Mouse (Mus musculus) neural tube, embryonic 15.5 days (tissue): ENCODE data around the gene Emid1. TPM values are rescaled to one million over a fixed set of nuclear protein-coding genes. Genes with fewer than 3 reads are reported as not detected.

ENCODE experiments used
- ATAC-seq: fragments of 200-750 bp; cut with Nextera tagmentation; 2 replicates; pipeline ENCODE4 v1.8.0; 2017; ENCODE audit warnings: mild to moderate bottlenecking, moderate TSS enrichment, moderate library complexity; ENCODE audit not compliant: low FRiP score
- H3K27ac ChIP-seq: fragments of 300-500 bp; sonication (generic); replicated peaks from 2 replicates; pipeline ENCODE4 v1.5.1; 2015; ENCODE audit warnings: mild to moderate bottlenecking, inconsistent platforms
- H3K27me3 ChIP-seq: fragments of 300-500 bp; sonication (generic); replicated peaks from 2 replicates; pipeline ENCODE4 v1.6.1; 2015; ENCODE audit warnings: inconsistent platforms
- H3K36me3 ChIP-seq: fragments of 300-500 bp; sonication (generic); 2 replicates; pipeline ENCODE4 v1.6.1; 2015; ENCODE audit warnings: inconsistent platforms
- H3K4me1 ChIP-seq: fragments of 300-500 bp; sonication (generic); 2 replicates; pipeline ENCODE4 v1.6.1; 2015; ENCODE audit warnings: inconsistent platforms
- H3K4me2 ChIP-seq: fragments of 300-500 bp; sonication (generic); 2 replicates; pipeline ENCODE4 v1.6.1; 2015; ENCODE audit warnings: inconsistent platforms, mild to moderate bottlenecking, moderate library complexity
- H3K4me3 ChIP-seq: fragments of 300-500 bp; sonication (generic); replicated peaks from 2 replicates; pipeline ENCODE4 v1.5.1; 2015; ENCODE audit warnings: mild to moderate bottlenecking, inconsistent platforms
- H3K9ac ChIP-seq: fragments of 300-500 bp; sonication (generic); replicated peaks from 2 replicates; pipeline ENCODE4 v1.6.1; 2015; ENCODE audit warnings: mild to moderate bottlenecking, inconsistent platforms
- H3K9me3 ChIP-seq: fragments of 300-500 bp; sonication (generic); replicated peaks from 2 replicates; pipeline ENCODE4 v1.6.1; 2016; ENCODE audit warnings: inconsistent platforms
- WGBS: fragments of 180-500 bp; shearing (Covaris S2); methylation state at CpG from one replicate; pipeline ENCODE4 v1.1.7; 2015; ENCODE audit warnings: mixed read lengths; 5-methylcytosine and 5-hydroxymethylcytosine counted together
- polyA plus RNA-seq: library from polyadenylated mRNA; unstranded; fragments of >200 nt; fragmentation: Nextera tagmentation; extraction: Ambion mirVana; gene quantifications from 2 replicates; pipeline ENCODE4 v1.2.1, GENCODE M21; 2015

Emid1 gene
- 20.1 and 30.6 TPM in 2 replicates for polyA plus RNA-seq

- peak; percentile 21; the same call in 1 of the 2 replicates for ATAC-seq
- under 1% methylated on average over 39 of the region's 53 CpGs for WGBS
- Histone ChIP-seq H3K9me3 (no peaks in the 10 kb centered on the region), H3K9ac (peak within 1 kb of the TSS; percentile 56), H3K27ac (no peak within 1 kb of the TSS), H3K4me3 (peak within 1 kb of the TSS; percentile 49), H3K4me2 (peak within 1 kb of the TSS; percentile 88), H3K27me3 (peaks cover 9% of the 10 kb centered on the region; the same call in 1 of the 2 replicates), H3K36me3 (no peaks in the 10 kb centered on the region), H3K4me1 (peaks cover 47% of the 10 kb centered on the region)
These were observed at the start of gene Emid1 for GRCm38 (mm10) chr11:5151680-5152337. Gene Emid1 (minus strand): TSS chr11:5152257.

GRCm38 (mm10) chr11:5199879-5200278 lies 47.8 kb upstream of the Emid1 start:
- Histone ChIP-seq H3K4me2 (no peak overlapping the region), H3K36me3 (0 out of 2 replicates have a peak, but pooled peaks cover 3% of the 10 kb centered on the region), H3K9ac (no peak overlapping the region), H3K4me1 (no peaks in the 10 kb centered on the region), H3K4me3 (no peak overlapping the region), H3K9me3 (no peaks in the 10 kb centered on the region), H3K27ac (no peak overlapping the region), H3K27me3 (no peaks in the 10 kb centered on the region)
- WGBS, result 92% methylated on average over 2 of the region's 2 CpGs
- ATAC-seq, result no peak

- 88% methylated on average over 5 of the region's 5 CpGs for WGBS
- Histone ChIP-seq H3K9me3 (no peaks in the 10 kb centered on the region), H3K27me3 (no peaks in the 10 kb centered on the region), H3K4me1 (no peaks in the 10 kb centered on the region; the same call in 1 of the 2 replicates), H3K4me3 (no peak overlapping the region), H3K36me3 (0 out of 2 replicates have a peak, but pooled peaks cover 3% of the 10 kb centered on the region), H3K27ac (no peak overlapping the region), H3K9ac (no peak overlapping the region), H3K4me2 (no peak overlapping the region)
- no peak for ATAC-seq
These were observed 45.0 kb upstream of the Emid1 start for GRCm38 (mm10) chr11:5197068-5197467.

GRCm38 (mm10) chr11:5196583-5196982 lies 44.5 kb upstream of the Emid1 start:
- 62% methylated on average over 7 of the region's 7 CpGs for WGBS
- no peak overlapping the region for H3K27ac ChIP-seq
- H3K36me3 ChIP-seq, result 0 out of 2 replicates have a peak, but pooled peaks cover 3% of the 10 kb centered on the region
- no peak overlapping the region for H3K4me2 ChIP-seq
- no peak overlapping the region for H3K4me3 ChIP-seq
- H3K9ac ChIP-seq, result no peak overlapping the region
- ATAC-seq, result no peak
- H3K4me1 ChIP-seq, result no peaks in the 10 kb centered on the region; the same call in 1 of the 2 replicates
- H3K9me3 ChIP-seq, result no peaks in the 10 kb centered on the region
- no peaks in the 10 kb centered on the region for H3K27me3 ChIP-seq

- ATAC-seq, result no peak
- no peaks in the 10 kb centered on the region; the same call in 1 of the 2 replicates for H3K4me1 ChIP-seq
- no peaks in the 10 kb centered on the region for H3K27me3 ChIP-seq
- H3K27ac ChIP-seq, result no peak overlapping the region
- no peaks in the 10 kb centered on the region for H3K36me3 ChIP-seq
- H3K4me3 ChIP-seq, result no peak overlapping the region
- H3K9me3 ChIP-seq, result no peaks in the 10 kb centered on the region
- H3K9ac ChIP-seq, result no peak overlapping the region
- H3K4me2 ChIP-seq, result no peak overlapping the region
- WGBS, result 85% methylated on average over 1 of the region's 1 CpGs
These were observed 41.5 kb upstream of the Emid1 start for GRCm38 (mm10) chr11:5193576-5193881.

- Histone ChIP-seq H3K4me3 (no peak overlapping the region), H3K27ac (no peak overlapping the region), H3K9ac (no peak overlapping the region), H3K4me1 (no peaks in the 10 kb centered on the region; the same call in 1 of the 2 replicates), H3K27me3 (no peaks in the 10 kb centered on the region), H3K9me3 (no peaks in the 10 kb centered on the region), H3K4me2 (no peak overlapping the region), H3K36me3 (no peaks in the 10 kb centered on the region)
- no peak for ATAC-seq
- WGBS, result 80% methylated on average over 8 of the region's 8 CpGs
These were observed 41.0 kb upstream of the Emid1 start for GRCm38 (mm10) chr11:5192840-5193575.

GRCm38 (mm10) chr11:5192084-5192516 lies 40.0 kb upstream of the Emid1 start:
- no peak overlapping the region for H3K4me3 ChIP-seq
- H3K9me3 ChIP-seq, result no peaks in the 10 kb centered on the region
- 0 out of 2 replicates have a peak overlapping the region, but pooled peaks have one; percentile 9 for H3K27ac ChIP-seq
- H3K36me3 ChIP-seq, result no peaks in the 10 kb centered on the region
- no peak for ATAC-seq
- no peak overlapping the region for H3K4me2 ChIP-seq
- no peak overlapping the region for H3K9ac ChIP-seq
- 59% methylated on average over 9 of the region's 9 CpGs for WGBS
- no peaks in the 10 kb centered on the region; the same call in 1 of the 2 replicates for H3K4me1 ChIP-seq
- H3K27me3 ChIP-seq, result no peaks in the 10 kb centered on the region

GRCm38 (mm10) chr11:5189239-5189933 lies 37.3 kb upstream of the Emid1 start:
- ATAC-seq, result peak; percentile 21; the same call in 1 of the 2 replicates
- peaks cover 1% of the 10 kb centered on the region for H3K4me1 ChIP-seq
- no peak overlapping the region for H3K4me2 ChIP-seq
- no peaks in the 10 kb centered on the region for H3K36me3 ChIP-seq
- H3K9ac ChIP-seq, result no peak overlapping the region
- H3K4me3 ChIP-seq, result no peak overlapping the region
- H3K9me3 ChIP-seq, result no peaks in the 10 kb centered on the region
- H3K27me3 ChIP-seq, result no peaks in the 10 kb centered on the region
- WGBS, result 58% methylated on average over 9 of the region's 9 CpGs
- H3K27ac ChIP-seq, result no peak overlapping the region

GRCm38 (mm10) chr11:5188170-5188569 lies 36.1 kb upstream of the Emid1 start:
- Histone ChIP-seq H3K9me3 (no peaks in the 10 kb centered on the region), H3K9ac (no peak overlapping the region), H3K27ac (no peak overlapping the region), H3K4me3 (no peak overlapping the region), H3K4me1 (peaks cover 6% of the 10 kb centered on the region), H3K4me2 (no peak overlapping the region), H3K27me3 (no peaks in the 10 kb centered on the region), H3K36me3 (no peaks in the 10 kb centered on the region)
- ATAC-seq, result no peak
- WGBS, result 90% methylated on average over 4 of the region's 4 CpGs

- ATAC-seq, result no peak
- WGBS, result 84% methylated on average over 9 of the region's 9 CpGs
These were observed 32.8 kb upstream of the Emid1 start for GRCm38 (mm10) chr11:5184832-5185231.

GRCm38 (mm10) chr11:5184250-5184649 lies 32.2 kb upstream of the Emid1 start:
- WGBS, result 20% methylated on average over 9 of the region's 9 CpGs
- Histone ChIP-seq H3K4me3 (no peak overlapping the region), H3K9ac (no peak overlapping the region), H3K4me2 (no peak overlapping the region), H3K4me1 (peaks cover 14% of the 10 kb centered on the region), H3K27ac (no peak overlapping the region), H3K27me3 (no peaks in the 10 kb centered on the region), H3K9me3 (no peaks in the 10 kb centered on the region), H3K36me3 (no peaks in the 10 kb centered on the region)
- ATAC-seq, result no peak

More at GRCm38 (mm10) chr11:5184832-5185231, 32.8 kb upstream of the Emid1 start:
- no peaks in the 10 kb centered on the region for H3K36me3 ChIP-seq
- H3K27me3 ChIP-seq, result no peaks in the 10 kb centered on the region
- H3K27ac ChIP-seq, result no peak overlapping the region
- no peak overlapping the region for H3K4me3 ChIP-seq
- H3K9me3 ChIP-seq, result no peaks in the 10 kb centered on the region
- H3K4me2 ChIP-seq, result no peak overlapping the region
- H3K9ac ChIP-seq, result no peak overlapping the region
- H3K4me1 ChIP-seq, result peaks cover 10% of the 10 kb centered on the region
